Mouse (Mus musculus) liver, embryonic 13.5 days (tissue): ENCODE results near the gene 4931414P19Rik. TPM values are rescaled to one million over a fixed set of nuclear protein-coding genes. Genes with fewer than 3 reads are reported as not detected.

Experiments
- ATAC-seq: fragments of 200-750 bp; cut with Nextera tagmentation; 2 replicates; pipeline ENCODE4 v1.8.0; 2017; ENCODE audit warnings: low read depth, mild to moderate bottlenecking, moderate number of reproducible peaks, moderate library complexity
- DNase-seq: peaks from one replicate; pipeline ENCODE4 v3.0.0; 2022
- H3K27ac ChIP-seq: fragments of 300-500 bp; sonication (generic); 2 replicates; pipeline ENCODE4 v1.5.1; 2015; ENCODE audit warnings: moderate library complexity, mild to moderate bottlenecking, inconsistent platforms
- H3K27me3 ChIP-seq: fragments of 300-500 bp; sonication (generic); 2 replicates; pipeline ENCODE4 v1.6.1; 2015; ENCODE audit warnings: mild to moderate bottlenecking, inconsistent platforms
- H3K36me3 ChIP-seq: fragments of 300-500 bp; sonication (generic); 2 replicates; pipeline ENCODE4 v1.6.1; 2015; ENCODE audit warnings: mild to moderate bottlenecking, inconsistent platforms
- H3K4me1 ChIP-seq: fragments of 300-500 bp; sonication (generic); replicated peaks from 2 replicates; pipeline ENCODE4 v1.6.1; 2015; ENCODE audit warnings: inconsistent platforms
- H3K4me2 ChIP-seq: fragments of 300-500 bp; sonication (generic); 2 replicates; pipeline ENCODE4 v1.6.1; 2015; ENCODE audit warnings: inconsistent platforms, mild to moderate bottlenecking, moderate library complexity
- H3K4me3 ChIP-seq: fragments of 300-500 bp; sonication (generic); replicated peaks from 2 replicates; pipeline ENCODE4 v1.5.1; 2015; ENCODE audit warnings: mild to moderate bottlenecking, inconsistent platforms
- H3K9ac ChIP-seq: fragments of 300-500 bp; sonication (generic); 2 replicates; pipeline ENCODE4 v1.6.1; 2015; ENCODE audit warnings: mild to moderate bottlenecking, inconsistent platforms
- H3K9me3 ChIP-seq: fragments of 300-500 bp; sonication (generic); replicated peaks from 2 replicates; pipeline ENCODE4 v1.6.1; 2016; ENCODE audit warnings: inconsistent platforms
- WGBS: fragments of 180-500 bp; shearing (Covaris S2); methylation state at CpG from one replicate; pipeline ENCODE4 v1.1.7; 2015; ENCODE audit not compliant: insufficient replicate concordance; 5-methylcytosine and 5-hydroxymethylcytosine counted together
- polyA plus RNA-seq: library from polyadenylated mRNA; unstranded; fragments of >200 nt; fragmentation: Nextera tagmentation; extraction: Ambion mirVana; gene quantifications from 2 replicates; pipeline ENCODE4 v1.2.1, GENCODE M21; 2015

Gene 4931414P19Rik
- polyA plus RNA-seq, 1 experiment from 2014 or later: 2.7 TPM

- Histone ChIP-seq H3K9me3 (no peaks in the 10 kb centered on the region), H3K4me1 (peaks cover 34% of the 10 kb centered on the region), H3K36me3 (peaks cover 27% of the 10 kb centered on the region), H3K9ac (no peak overlapping the region; the same call in 1 of the 2 replicates), H3K27ac (no peak overlapping the region), H3K4me3 (no peak overlapping the region), H3K27me3 (peaks cover 47% of the 10 kb centered on the region), H3K4me2 (no peak overlapping the region)
- WGBS: 69% methylated on average over 17 of the region's 17 CpGs
- no peak for DNase-seq
- ATAC-seq: 0 out of 2 replicates have a peak, but pooled peaks have one; percentile 13
These were observed 36.1 kb downstream of the 4931414P19Rik start for GRCm38 (mm10) chr14:54569451-54570392.

DNA sequence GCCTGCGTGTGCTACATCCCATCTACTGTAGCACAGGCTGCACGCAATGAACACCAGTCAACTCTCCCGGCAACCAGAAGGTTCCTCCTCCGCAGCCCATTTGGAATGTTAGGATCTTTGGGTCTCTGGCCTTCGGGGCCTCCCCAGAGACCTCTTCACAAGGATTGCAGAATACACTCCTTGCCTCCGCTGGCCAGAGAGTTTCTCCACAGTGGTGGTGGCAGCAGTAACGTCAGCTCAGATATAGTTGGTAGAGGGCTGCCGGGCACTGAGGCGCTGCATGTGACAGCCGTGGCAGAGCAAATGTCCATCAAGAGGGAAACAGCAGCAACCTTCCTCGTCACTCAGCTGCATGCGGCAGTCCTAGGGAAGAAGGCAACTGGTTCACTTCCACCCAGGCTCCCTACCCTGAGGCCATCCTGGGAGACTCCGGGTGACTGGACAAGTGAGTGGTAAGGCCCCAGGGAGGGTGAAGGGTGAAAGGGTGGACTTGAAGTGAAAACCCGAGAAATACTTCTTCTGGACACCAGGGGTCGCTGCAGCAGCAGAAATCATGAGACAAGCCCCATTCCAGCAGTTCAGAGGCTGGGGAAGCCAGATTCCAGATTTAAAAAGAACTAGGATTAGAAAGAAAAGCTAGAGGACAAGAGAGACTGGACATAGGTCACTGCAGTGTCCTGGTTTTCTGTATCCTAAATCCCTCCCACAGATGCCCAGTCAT lies 36.9 kb downstream of the 4931414P19Rik start:
- Histone ChIP-seq H3K27ac (no peak overlapping the region), H3K27me3 (peaks cover 38% of the 10 kb centered on the region), H3K36me3 (peaks cover 27% of the 10 kb centered on the region), H3K9ac (no peak overlapping the region), H3K4me3 (no peak overlapping the region), H3K4me2 (no peak overlapping the region), H3K9me3 (no peaks in the 10 kb centered on the region), H3K4me1 (peaks cover 26% of the 10 kb centered on the region)
- DNase-seq (peak; percentile 40), ATAC-seq (no peak)
- 65% methylated on average over 15 of the region's 15 CpGs for WGBS

- DNase-seq: no peak
- no peak overlapping the region for H3K9ac ChIP-seq
- H3K9me3 ChIP-seq: no peaks in the 10 kb centered on the region
- H3K4me2 ChIP-seq: no peak overlapping the region
- H3K4me3 ChIP-seq: no peak overlapping the region
- 0 out of 2 replicates have a peak, but pooled peaks cover 3% of the 10 kb centered on the region for H3K27me3 ChIP-seq
- no peak for ATAC-seq
- no peak overlapping the region for H3K27ac ChIP-seq
- no peaks in the 10 kb centered on the region for H3K4me1 ChIP-seq
- WGBS: 71% methylated on average over 14 of the region's 14 CpGs
- H3K36me3 ChIP-seq: no peaks in the 10 kb centered on the region
These were observed 45.1 kb downstream of the 4931414P19Rik start for GRCm38 (mm10) chr14:54560527-54561242.

DNA sequence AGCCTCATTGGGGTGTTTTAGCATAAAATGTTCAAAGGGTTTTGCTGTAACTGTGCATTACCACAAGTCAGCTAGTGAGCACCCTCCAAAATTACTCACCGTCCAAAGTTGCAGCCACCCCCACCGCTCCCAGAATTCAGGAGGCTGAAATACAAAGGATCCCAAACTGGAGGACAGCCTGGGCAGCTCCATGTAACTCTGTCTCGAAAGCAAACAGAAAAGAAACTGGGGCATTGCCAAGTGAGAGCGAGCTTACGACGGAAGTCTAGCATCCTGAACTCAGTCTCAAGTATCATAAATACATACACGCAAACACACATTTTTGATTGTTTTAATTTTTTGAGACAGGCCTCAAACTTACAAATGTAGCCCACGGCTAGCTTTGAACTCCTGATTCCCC lies 48.5 kb downstream of the 4931414P19Rik start:
- Histone ChIP-seq H3K9me3 (no peaks in the 10 kb centered on the region), H3K4me2 (no peak overlapping the region), H3K4me3 (no peak overlapping the region), H3K36me3 (no peaks in the 10 kb centered on the region), H3K27me3 (0 out of 2 replicates have a peak, but pooled peaks cover 3% of the 10 kb centered on the region), H3K4me1 (peaks cover 22% of the 10 kb centered on the region), H3K27ac (no peak overlapping the region), H3K9ac (no peak overlapping the region)
- DNase-seq: no peak
- WGBS: 81% methylated on average over 8 of the region's 8 CpGs
- ATAC-seq: no peak

GRCm38 (mm10) chr14:54553975-54554769 lies 51.6 kb downstream of the 4931414P19Rik start, which contains the start of gene Haus4:
Gene Haus4 (minus strand): TSS chr14:54554616.
- H3K9ac ChIP-seq: peak within 1 kb of the TSS; percentile 84
- ATAC-seq: peak; percentile 96
- 0 out of 2 replicates have a peak, but pooled peaks cover 3% of the 10 kb centered on the region for H3K27me3 ChIP-seq
- peak within 1 kb of the TSS; percentile 94 for H3K4me2 ChIP-seq
- peak within 1 kb of the TSS; percentile 98 for H3K27ac ChIP-seq
- H3K9me3 ChIP-seq: no peaks in the 10 kb centered on the region
- H3K4me1 ChIP-seq: peaks cover 25% of the 10 kb centered on the region
- peaks cover 31% of the 10 kb centered on the region for H3K36me3 ChIP-seq
- peak within 1 kb of the TSS; percentile 70 for H3K4me3 ChIP-seq
- WGBS: under 1% methylated on average over 76 of the region's 76 CpGs
- DNase-seq: peak; percentile 86

DNA sequence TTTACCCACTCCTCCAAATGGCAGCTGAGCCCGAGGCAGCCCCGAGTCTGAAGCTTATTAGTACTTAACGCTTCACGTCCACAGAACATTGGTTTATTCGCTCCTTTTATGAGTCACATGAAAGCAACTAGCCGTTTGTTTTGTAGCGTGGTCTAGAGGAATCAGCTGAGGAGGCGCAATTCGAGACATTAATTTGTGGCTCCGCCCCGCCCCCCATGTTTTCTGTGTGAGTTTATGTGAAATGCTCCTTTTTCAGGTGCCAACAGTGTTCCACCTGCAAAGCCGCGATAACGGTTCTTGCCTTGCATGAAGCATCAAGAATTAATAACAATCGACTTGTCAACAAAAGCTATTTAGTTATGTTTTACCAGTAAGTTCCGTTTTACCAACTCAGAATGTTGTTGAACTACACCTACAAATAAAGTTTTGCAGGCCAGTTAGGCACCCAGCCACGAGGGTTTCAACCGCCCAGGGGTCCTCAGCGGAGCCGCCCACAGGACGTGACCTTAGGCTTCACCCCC lies 52.3 kb downstream of the 4931414P19Rik start:
- peak; percentile 31 for DNase-seq
- 3% methylated on average over 21 of the region's 21 CpGs for WGBS
- H3K27ac ChIP-seq: peak overlapping the region; percentile 98

DNA sequence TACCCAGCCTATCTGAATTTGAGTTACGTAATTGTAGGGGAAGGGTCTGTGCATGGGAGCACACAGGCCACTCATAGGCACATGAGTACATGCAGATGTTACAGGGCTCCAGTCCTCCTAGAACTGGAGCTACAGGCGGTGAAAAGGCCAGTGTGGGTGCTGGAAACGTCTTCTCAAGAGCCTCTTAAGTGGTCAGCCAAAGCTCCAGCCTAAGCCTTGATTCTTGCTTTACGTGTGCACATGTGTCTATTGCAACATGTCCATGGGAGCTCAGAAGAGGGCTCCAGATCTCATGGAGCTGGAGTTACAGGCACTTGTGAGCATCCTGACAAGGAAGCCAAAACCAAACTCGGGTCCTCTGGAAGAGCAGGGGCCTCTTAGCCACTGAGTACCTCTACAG lies 61.1 kb downstream of the 4931414P19Rik start:
- Histone ChIP-seq H3K4me3 (no peak overlapping the region), H3K27ac (no peak overlapping the region), H3K27me3 (no peaks in the 10 kb centered on the region), H3K4me1 (no peaks in the 10 kb centered on the region), H3K9ac (no peak overlapping the region), H3K9me3 (no peaks in the 10 kb centered on the region), H3K4me2 (no peak overlapping the region), H3K36me3 (peaks cover 81% of the 10 kb centered on the region)
- 86% methylated on average over 5 of the region's 5 CpGs for WGBS
- DNase-seq: no peak
- ATAC-seq: no peak

More for the DNA sequence above, 52.3 kb downstream of the 4931414P19Rik start:
- Histone ChIP-seq H3K27me3 (0 out of 2 replicates have a peak, but pooled peaks cover 3% of the 10 kb centered on the region), H3K4me3 (peak overlapping the region; percentile 70), H3K9me3 (no peaks in the 10 kb centered on the region), H3K4me1 (peaks cover 25% of the 10 kb centered on the region), H3K4me2 (peak overlapping the region; percentile 94), H3K9ac (peak overlapping the region; percentile 84), H3K36me3 (peaks cover 37% of the 10 kb centered on the region)
- ATAC-seq: no peak

DNA sequence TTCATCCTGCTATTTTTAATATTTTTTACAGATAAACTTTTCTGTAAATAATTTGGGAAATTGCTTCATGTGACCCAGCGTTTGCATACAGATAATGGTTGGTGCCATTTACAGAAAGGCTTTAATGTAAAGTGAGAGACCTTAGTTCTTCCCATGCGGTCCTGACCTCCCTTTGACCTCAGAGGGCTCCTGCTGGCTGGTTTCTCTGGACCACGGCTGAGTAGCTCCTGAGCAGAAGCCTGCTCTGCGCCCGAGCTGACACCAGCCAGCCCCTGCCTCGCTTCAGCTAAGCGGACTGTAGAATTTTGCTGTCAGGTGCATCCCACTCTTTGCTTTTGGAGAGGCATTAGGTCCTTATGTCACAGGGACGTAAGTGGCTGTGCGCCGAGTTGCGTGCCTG lies 65.0 kb downstream of the 4931414P19Rik start:
- H3K4me1 ChIP-seq: no peaks in the 10 kb centered on the region
- H3K27me3 ChIP-seq: no peaks in the 10 kb centered on the region
- ATAC-seq (no peak), DNase-seq (no peak)
- H3K9ac ChIP-seq: no peak overlapping the region
- no peak overlapping the region for H3K27ac ChIP-seq
- H3K9me3 ChIP-seq: no peaks in the 10 kb centered on the region
- no peak overlapping the region for H3K4me2 ChIP-seq
- H3K4me3 ChIP-seq: no peak overlapping the region
- H3K36me3 ChIP-seq: peaks cover 42% of the 10 kb centered on the region
- WGBS: 83% methylated on average over 11 of the region's 11 CpGs

- ATAC-seq (no peak), DNase-seq (no peak)
- H3K27me3 ChIP-seq: no peaks in the 10 kb centered on the region
- H3K9ac ChIP-seq: no peak overlapping the region
- H3K4me1 ChIP-seq: no peaks in the 10 kb centered on the region
- 87% methylated on average over 2 of the region's 2 CpGs for WGBS
- H3K4me2 ChIP-seq: no peak overlapping the region
- H3K36me3 ChIP-seq: peaks cover 20% of the 10 kb centered on the region
- H3K4me3 ChIP-seq: no peak overlapping the region
- H3K27ac ChIP-seq: no peak overlapping the region
- no peaks in the 10 kb centered on the region for H3K9me3 ChIP-seq
These were observed 67.2 kb downstream of the 4931414P19Rik start for GRCm38 (mm10) chr14:54538580-54538979.
